Mouse (Mus musculus) C2C12 (cell line): ENCODE data around the gene Shbg.

ENCODE experiments used
- CEBPB ChIP-seq: IDR thresholded peaks from one replicate; pipeline ENCODE4 v1.6.1; 2011; ENCODE audit warnings: low read depth, mild to moderate bottlenecking, control low read depth, moderate library complexity
- CTCF ChIP-seq: IDR thresholded peaks from one replicate; pipeline ENCODE4 v1.5.1; 2011; ENCODE audit not compliant: control insufficient read depth, insufficient read depth, insufficient read length
- MAX ChIP-seq: IDR thresholded peaks from one replicate; pipeline ENCODE4 v1.6.1; 2011; ENCODE audit warnings: mild to moderate bottlenecking, control low read depth
- MYOD1 ChIP-seq: IDR thresholded peaks from one replicate; pipeline ENCODE4 v1.6.1; 2011; ENCODE audit warnings: low read depth; ENCODE audit not compliant: control insufficient read depth, insufficient read length
- MYOG ChIP-seq: IDR thresholded peaks from one replicate; pipeline ENCODE4 v1.6.1; 2011; ENCODE audit not compliant: control insufficient read depth, insufficient read length; ENCODE audit errors: extremely low read depth
- USF1 ChIP-seq: IDR thresholded peaks from one replicate; pipeline ENCODE4 v1.6.1; 2011; ENCODE audit warnings: low read depth, mild to moderate bottlenecking, control low read depth, moderate library complexity

GRCm38 (mm10) chr11:69604795-69605664 is 12.7 kb downstream of the Shbg start:
- TF ChIP-seq MAX, result no peak
- TF ChIP-seq CTCF, result no peak
- no peak for TF ChIP-seq USF1
- TF ChIP-seq CEBPB, result no peak
- TF ChIP-seq MYOD1, result no peak
- TF ChIP-seq MYOG, result no peak
